Mouse (Mus musculus) midbrain, embryonic 11.5 days (tissue): ENCODE results near the gene Anapc7. TPM values are rescaled to one million over a fixed set of nuclear protein-coding genes. Genes with fewer than 3 reads are reported as not detected.
A peak's percentile ranks its signal among the peaks of the same experiment; 100 is the strongest.

Experiments used
- ATAC-seq: fragments of 200-750 bp; cut with Nextera tagmentation; 2 replicates; pipeline ENCODE4 v1.8.0; 2017; ENCODE audit warnings: moderate TSS enrichment, moderate library complexity; ENCODE audit not compliant: low FRiP score
- DNase-seq: peaks from one replicate; pipeline ENCODE4 v3.0.0; 2015; ENCODE audit warnings: low spot score; ENCODE audit errors: missing footprints
- H3K27ac ChIP-seq: fragments of 300-500 bp; sonication (generic); 2 replicates; pipeline ENCODE4 v1.5.1; 2014; ENCODE audit warnings: low read depth, low read length
- H3K27me3 ChIP-seq: fragments of 300-500 bp; sonication (generic); 2 replicates; pipeline ENCODE4 v1.6.1; 2014; ENCODE audit warnings: mild to moderate bottlenecking, low read length, moderate library complexity, mixed read lengths; ENCODE audit not compliant: control insufficient read depth, insufficient read depth
- H3K36me3 ChIP-seq: fragments of 300-500 bp; sonication (generic); 2 replicates; pipeline ENCODE4 v1.6.1; 2014; ENCODE audit warnings: mild to moderate bottlenecking, low read length, moderate library complexity, mixed read lengths; ENCODE audit not compliant: control insufficient read depth, insufficient read depth
- H3K4me1 ChIP-seq: fragments of 300-500 bp; sonication (generic); 2 replicates; pipeline ENCODE4 v1.6.1; 2014; ENCODE audit warnings: low read length; ENCODE audit not compliant: control insufficient read depth, insufficient read depth
- H3K4me2 ChIP-seq: fragments of 300-500 bp; sonication (generic); 2 replicates; pipeline ENCODE4 v1.6.1; 2014; ENCODE audit warnings: mild to moderate bottlenecking, moderate library complexity
- H3K4me3 ChIP-seq: fragments of 300-500 bp; sonication (generic); 2 replicates; pipeline ENCODE4 v1.5.1; 2014; ENCODE audit warnings: low read depth, low read length
- H3K9ac ChIP-seq: fragments of 300-500 bp; sonication (generic); 2 replicates; pipeline ENCODE4 v1.6.1; 2014; ENCODE audit warnings: low read length
- H3K9me3 ChIP-seq: fragments of 300-500 bp; sonication (generic); 2 replicates; pipeline ENCODE4 v1.6.1; 2016; ENCODE audit warnings: low read length; ENCODE audit not compliant: control insufficient read depth
- WGBS: fragments of 180-500 bp; shearing (Covaris S2); extraction: QIAGEN DNeasy Blood & Tissue Kit; methylation state at CpG from one replicate; pipeline ENCODE4 v1.1.7; 2014; 5-methylcytosine and 5-hydroxymethylcytosine counted together
- polyA plus RNA-seq: library from polyadenylated mRNA; unstranded; fragments of >200 nt; fragmentation: Nextera tagmentation; extraction: Ambion mirVana; gene quantifications from 2 replicates; pipeline ENCODE4 v1.2.1, GENCODE M21; 2014

Anapc7 gene
- polyA plus RNA-seq, 1 experiment from 2014 or later: 32.0 TPM

GRCm38 (mm10) chr5:122391178-122391785 lies 30.2 kb upstream of the Anapc7 start:
- DNase-seq: peak; percentile 82
- Histone ChIP-seq H3K4me3 (peak overlapping the region; percentile 79; the same call in 1 of the 2 replicates), H3K36me3 (no peaks in the 10 kb centered on the region), H3K9me3 (no peaks in the 10 kb centered on the region), H3K9ac (peak overlapping the region; percentile 82; the same call in 1 of the 2 replicates), H3K27ac (no peak overlapping the region), H3K27me3 (no peaks in the 10 kb centered on the region), H3K4me2 (peak overlapping the region; percentile 24; the same call in 1 of the 2 replicates), H3K4me1 (peaks cover 6% of the 10 kb centered on the region)
- WGBS: 56% methylated on average over 15 of the region's 16 CpGs
- ATAC-seq: peak; percentile 30; the same call in 1 of the 2 replicates

GRCm38 (mm10) chr5:122391786-122392180 lies 29.7 kb upstream of the Anapc7 start, which contains the start of gene Arpc3:
TSS of gene Arpc3 (plus strand) at chr5:122391878.
- Histone ChIP-seq H3K9ac (peak within 1 kb of the TSS; percentile 82), H3K4me1 (peaks cover 6% of the 10 kb centered on the region), H3K27ac (no peak within 1 kb of the TSS), H3K9me3 (no peaks in the 10 kb centered on the region), H3K36me3 (peaks cover 1% of the 10 kb centered on the region; the same call in 1 of the 2 replicates), H3K4me2 (peak within 1 kb of the TSS; percentile 77), H3K27me3 (no peaks in the 10 kb centered on the region), H3K4me3 (peak within 1 kb of the TSS; percentile 79)
- ATAC-seq: peak; percentile 82
- WGBS: under 1% methylated on average over 39 of the region's 39 CpGs
- peak; percentile 100 for DNase-seq

GRCm38 (mm10) chr5:122392227-122393004 lies 29.1 kb upstream of the Anapc7 start:
- Histone ChIP-seq H3K9me3 (no peaks in the 10 kb centered on the region), H3K4me3 (peak overlapping the region; percentile 79), H3K4me2 (peak overlapping the region; percentile 77), H3K27me3 (no peaks in the 10 kb centered on the region), H3K4me1 (peaks cover 6% of the 10 kb centered on the region), H3K27ac (no peak overlapping the region), H3K9ac (peak overlapping the region; percentile 82), H3K36me3 (peaks cover 2% of the 10 kb centered on the region; the same call in 1 of the 2 replicates)
- ATAC-seq (0 out of 2 replicates have a peak, but pooled peaks have one; percentile 30), DNase-seq (no peak)
- WGBS: 17% methylated on average over 19 of the region's 19 CpGs

GRCm38 (mm10) chr5:122393887-122394286 lies 27.6 kb upstream of the Anapc7 start:
- H3K27ac ChIP-seq: no peak overlapping the region
- H3K27me3 ChIP-seq: no peaks in the 10 kb centered on the region
- peaks cover 2% of the 10 kb centered on the region; the same call in 1 of the 2 replicates for H3K36me3 ChIP-seq
- no peak overlapping the region for H3K4me2 ChIP-seq
- DNase-seq (peak; percentile 98), ATAC-seq (no peak)
- no peak overlapping the region for H3K4me3 ChIP-seq
- H3K9me3 ChIP-seq: no peaks in the 10 kb centered on the region
- no peak overlapping the region for H3K9ac ChIP-seq
- peaks cover 6% of the 10 kb centered on the region for H3K4me1 ChIP-seq
- WGBS: 54% methylated on average over 2 of the region's 2 CpGs

GRCm38 (mm10) chr5:122396791-122397190 lies 24.7 kb upstream of the Anapc7 start:
- Histone ChIP-seq H3K4me1 (peaks cover 6% of the 10 kb centered on the region), H3K27ac (no peak overlapping the region), H3K4me2 (no peak overlapping the region), H3K27me3 (no peaks in the 10 kb centered on the region), H3K36me3 (peaks cover 2% of the 10 kb centered on the region; the same call in 1 of the 2 replicates), H3K9me3 (no peaks in the 10 kb centered on the region), H3K4me3 (no peak overlapping the region), H3K9ac (no peak overlapping the region)
- ATAC-seq (no peak), DNase-seq (no peak)
- WGBS: 89% methylated on average over 10 of the region's 10 CpGs

GRCm38 (mm10) chr5:122397495-122397894 lies 24.0 kb upstream of the Anapc7 start:
- no peak overlapping the region for H3K4me3 ChIP-seq
- 95% methylated on average over 8 of the region's 8 CpGs for WGBS
- DNase-seq (no peak), ATAC-seq (no peak)
- H3K9me3 ChIP-seq: no peaks in the 10 kb centered on the region
- H3K4me1 ChIP-seq: peaks cover 3% of the 10 kb centered on the region
- no peaks in the 10 kb centered on the region for H3K27me3 ChIP-seq
- H3K9ac ChIP-seq: no peak overlapping the region
- H3K4me2 ChIP-seq: no peak overlapping the region
- H3K36me3 ChIP-seq: peaks cover 2% of the 10 kb centered on the region; the same call in 1 of the 2 replicates
- no peak overlapping the region for H3K27ac ChIP-seq

- DNase-seq (no peak), ATAC-seq (no peak)
- Histone ChIP-seq H3K27ac (no peak overlapping the region), H3K36me3 (peaks cover 8% of the 10 kb centered on the region), H3K9ac (no peak overlapping the region), H3K4me1 (no peaks in the 10 kb centered on the region), H3K4me3 (no peak overlapping the region), H3K27me3 (no peaks in the 10 kb centered on the region), H3K9me3 (no peaks in the 10 kb centered on the region), H3K4me2 (no peak overlapping the region)
- WGBS: 91% methylated on average over 8 of the region's 8 CpGs
Measured at GRCm38 (mm10) chr5:122399871-122400270, 21.6 kb upstream of the Anapc7 start.

GRCm38 (mm10) chr5:122400628-122401302 lies 20.7 kb upstream of the Anapc7 start:
- peaks cover 14% of the 10 kb centered on the region for H3K36me3 ChIP-seq
- H3K9me3 ChIP-seq: no peaks in the 10 kb centered on the region
- H3K4me1 ChIP-seq: no peaks in the 10 kb centered on the region
- H3K4me2 ChIP-seq: no peak overlapping the region
- 89% methylated on average over 18 of the region's 18 CpGs for WGBS
- DNase-seq: no peak
- no peak overlapping the region for H3K4me3 ChIP-seq
- no peak overlapping the region for H3K9ac ChIP-seq
- no peak overlapping the region for H3K27ac ChIP-seq
- no peaks in the 10 kb centered on the region for H3K27me3 ChIP-seq
- no peak for ATAC-seq
